Mouse (Mus musculus) ovary, adult 10 weeks (tissue): ENCODE results near the gene Chek2. TPM values are rescaled to one million over a fixed set of nuclear protein-coding genes. Genes with fewer than 3 reads are reported as not detected.

Source experiments
- polyA plus RNA-seq: library from polyadenylated mRNA; stranded (reverse); fragments of 350-450 nt; fragmentation: Illumina TruSeq; extraction: RNeasy Lipid Tissue Mini Kit (QIAGEN cat#74804); gene quantifications from one replicate; pipeline ENCODE4 v1.2.3, GENCODE M21; 2014

Chek2 gene
- 18.9 TPM for polyA plus RNA-seq

GRCm38 (mm10) chr5:110839678-110840365 is at the start of gene Chek2, which contains the start of gene Hscb:
Gene Chek2, plus strand, starts transcription at chr5:110839979.
Gene Hscb, minus strand, starts transcription at chr5:110839777.

DNA sequence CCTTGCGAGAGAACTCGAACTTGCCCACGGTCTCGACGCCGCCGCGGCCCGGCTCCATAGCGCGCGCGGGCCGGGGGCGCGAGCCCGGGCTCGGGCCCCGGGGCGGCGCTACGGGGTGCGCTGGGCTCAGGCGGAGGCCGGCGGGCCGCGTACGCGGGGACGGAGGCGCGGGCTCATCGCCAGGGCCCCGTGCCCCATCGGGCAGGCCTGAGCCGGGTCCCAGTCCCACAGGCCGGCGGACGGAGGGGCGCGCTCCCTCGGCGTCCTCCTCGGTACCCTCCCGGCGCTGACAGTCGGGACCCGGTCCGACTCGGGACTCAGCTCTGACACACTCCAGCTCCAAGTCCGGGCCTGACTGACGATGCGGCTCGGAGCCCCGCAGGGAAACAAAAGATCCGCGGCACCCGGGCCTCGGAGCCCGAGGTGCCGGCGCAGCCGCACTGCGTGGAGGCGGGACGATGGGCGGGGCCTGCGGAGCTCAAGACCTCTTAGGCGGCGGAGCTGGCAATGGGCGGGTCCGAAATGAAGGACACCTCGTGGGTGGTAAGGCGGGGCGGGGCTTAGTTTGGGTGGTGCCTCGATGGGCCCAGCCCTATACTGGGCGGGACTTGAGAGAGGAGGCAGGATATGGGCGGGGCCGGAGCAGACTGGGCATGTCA is 30.0 kb upstream of the Chek2 start, which contains the start of gene Ulk1:
TSS of gene Ulk1 (minus strand) at position 431 of the 659 bp plus-strand sequence.

DNA sequence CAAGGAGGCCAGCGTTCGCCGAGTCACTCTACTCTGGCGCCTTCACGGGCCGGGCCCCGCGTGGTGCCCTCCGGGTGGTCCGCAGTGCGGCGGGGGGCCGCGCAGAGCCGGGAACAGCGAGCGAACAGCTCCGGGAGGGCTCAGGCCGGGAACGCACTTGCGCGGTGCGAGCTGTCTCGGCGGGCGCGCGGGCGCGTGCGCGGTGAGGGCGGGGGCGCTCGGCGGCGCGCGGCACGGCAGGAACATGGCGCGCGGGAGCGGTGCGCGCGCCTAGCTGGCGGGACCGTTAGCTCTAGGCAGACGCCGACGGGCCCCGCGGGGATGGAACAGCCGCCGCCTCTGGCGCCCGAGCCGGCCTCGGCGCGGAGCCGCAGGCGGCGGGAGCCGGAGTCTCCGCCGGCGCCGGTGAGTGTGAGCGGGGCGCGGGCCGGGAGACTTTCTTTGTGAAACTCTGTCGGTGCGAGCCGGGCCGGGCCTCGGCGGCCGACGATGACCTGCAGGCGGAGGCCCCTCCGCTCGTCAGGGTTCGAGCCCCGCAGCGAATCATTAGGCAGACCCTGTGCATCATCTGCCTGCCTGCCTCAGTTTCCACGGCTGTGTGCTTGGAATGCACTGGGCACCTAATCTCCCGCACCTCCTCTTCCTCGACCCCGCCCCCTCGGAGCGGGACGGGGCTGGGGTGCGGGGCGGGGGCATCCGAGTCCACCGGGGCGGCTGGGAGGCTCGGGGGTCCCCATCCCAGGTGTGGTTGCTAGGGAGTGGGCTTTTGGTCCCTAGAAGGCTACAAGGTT is 40.0 kb downstream of the Chek2 start, which contains the start of gene Ttc28:
TSS of gene Ttc28 (plus strand) at position 220 of the 791 bp plus-strand sequence.

Other genes with a start within 250 kb of the Chek2 start
- 3.1 TPM for gene Noc4l, start 186.6 kb upstream of the Chek2 start, polyA plus RNA-seq
- 9.6 TPM for gene Ddx51, start 186.5 kb upstream of the Chek2 start, polyA plus RNA-seq
- gene Ep400, start 69.3 kb upstream of the Chek2 start, polyA plus RNA-seq: 31.2 TPM
- gene Pus1, start 59.3 kb upstream of the Chek2 start, polyA plus RNA-seq: not detected
- 7.8 TPM for gene Ulk1, start 29.9 kb upstream of the Chek2 start, polyA plus RNA-seq
- 36.3 TPM for gene Hscb, start 202 bp upstream of the Chek2 start, polyA plus RNA-seq
- gene Ttc28, start 39.8 kb downstream of the Chek2 start, polyA plus RNA-seq: 9.8 TPM